Mouse (Mus musculus): ENCODE measurements around the gene 1700024G13Rik. TPM values are rescaled to one million over a fixed set of nuclear protein-coding genes. Genes with fewer than 3 reads are reported as not detected.

The 1700024G13Rik gene
- polyA plus RNA-seq, 1 experiment from 2014 or later: not detected

GRCm38 (mm10) chr14:32344176-32344575 is 44.0 kb downstream of the 1700024G13Rik start:
- H3K4me3 ChIP-seq (ENCODE audit: low read depth, low read length): no peak overlapping the region
- 89% methylated on average over 7 of the region's 7 CpGs for WGBS
- ATAC-seq (ENCODE audit: low FRiP score, low TSS enrichment) (no peak), DNase-seq (ENCODE audit: low spot score) (no peak)
- TF ChIP-seq EP300 (optimal IDR thresholded peaks at IDR 0.05): no peak
- TF ChIP-seq CTCF (IDR thresholded peaks at IDR 0.05; ENCODE audit: low read depth): no peak
- H3K4me2 ChIP-seq (replicated peaks; ENCODE audit: low read depth): no peak overlapping the region
- no peaks in the 10 kb centered on the region for H3K27me3 ChIP-seq (ENCODE audit: control insufficient read depth, insufficient read depth, low read length)
- no peak overlapping the region for H3K9ac ChIP-seq (ENCODE audit: low read length)
- H3K4me1 ChIP-seq (replicated peaks; ENCODE audit: control insufficient read depth, insufficient read depth): no peaks in the 10 kb centered on the region
- no peaks in the 10 kb centered on the region for H3K9me3 ChIP-seq (ENCODE audit: control insufficient read depth, low read length)
- H3K36me3 ChIP-seq (ENCODE audit: control insufficient read depth, insufficient read depth, low read length): no peaks in the 10 kb centered on the region; the same call in 1 of the 2 replicates
- no peak overlapping the region for H3K27ac ChIP-seq (replicated peaks)

DNA sequence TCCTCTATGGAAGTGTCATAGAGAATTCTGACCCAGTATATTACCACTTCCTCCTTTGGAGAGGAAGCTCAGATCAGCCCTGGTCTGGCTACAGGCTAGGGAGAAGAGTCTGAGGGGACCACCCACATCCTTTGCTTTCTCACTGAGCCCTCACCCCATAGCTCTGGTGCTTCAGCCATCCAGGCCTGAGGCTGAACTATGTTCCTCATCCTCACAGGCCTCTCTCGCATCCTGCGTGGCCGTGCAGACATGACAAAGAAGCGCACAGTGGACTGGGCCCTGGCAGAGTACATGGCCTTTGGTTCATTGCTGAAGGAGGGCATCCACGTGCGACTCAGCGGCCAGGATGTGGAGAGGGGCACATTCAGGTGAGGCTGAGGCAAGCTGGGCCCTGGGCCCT is 46.4 kb downstream of the 1700024G13Rik start:
- Histone ChIP-seq H3K36me3 (ENCODE audit: control insufficient read depth, insufficient read depth, low read length) (no peaks in the 10 kb centered on the region; the same call in 1 of the 2 replicates), H3K27me3 (ENCODE audit: control insufficient read depth, insufficient read depth, low read length) (no peaks in the 10 kb centered on the region), H3K4me2 (replicated peaks; ENCODE audit: low read depth) (no peak overlapping the region), H3K4me1 (replicated peaks; ENCODE audit: control insufficient read depth, insufficient read depth) (no peaks in the 10 kb centered on the region), H3K27ac (replicated peaks) (no peak overlapping the region), H3K4me3 (ENCODE audit: low read depth, low read length) (no peak overlapping the region), H3K9me3 (ENCODE audit: control insufficient read depth, low read length) (no peaks in the 10 kb centered on the region), H3K9ac (ENCODE audit: low read length) (no peak overlapping the region)
- ATAC-seq (ENCODE audit: low FRiP score, low TSS enrichment) (no peak), DNase-seq (ENCODE audit: low spot score) (no peak)
- 92% methylated on average over 7 of the region's 7 CpGs for WGBS
- TF ChIP-seq CTCF (IDR thresholded peaks at IDR 0.05; ENCODE audit: low read depth) (no peak), EP300 (optimal IDR thresholded peaks at IDR 0.05) (no peak)

DNA sequence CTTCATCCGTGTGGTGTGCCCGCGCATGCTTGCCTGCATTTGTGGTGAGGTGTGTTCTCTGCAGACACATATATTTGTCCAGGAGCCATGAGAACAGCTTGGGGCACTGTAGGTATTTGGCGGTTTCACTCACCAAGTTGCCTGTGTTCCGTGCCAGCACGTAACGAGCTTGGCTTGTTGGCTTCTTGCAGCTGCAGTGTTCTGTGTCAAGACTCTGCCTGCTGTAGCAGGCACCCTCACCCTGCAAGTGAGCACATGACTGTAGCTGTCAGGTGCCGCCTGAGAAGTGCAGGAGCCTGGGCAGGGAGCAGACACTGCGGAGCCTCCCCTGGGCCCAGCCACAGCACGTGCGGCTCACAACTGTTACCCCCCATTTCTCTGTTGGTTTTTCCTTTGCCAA is 51.6 kb downstream of the 1700024G13Rik start:
- Histone ChIP-seq H3K9ac (ENCODE audit: low read length) (no peak overlapping the region), H3K4me3 (ENCODE audit: low read depth, low read length) (no peak overlapping the region), H3K27me3 (ENCODE audit: control insufficient read depth, insufficient read depth, low read length) (no peaks in the 10 kb centered on the region), H3K4me2 (replicated peaks; ENCODE audit: low read depth) (no peak overlapping the region), H3K36me3 (ENCODE audit: control insufficient read depth, insufficient read depth, low read length) (no peaks in the 10 kb centered on the region), H3K27ac (replicated peaks) (no peak overlapping the region), H3K4me1 (replicated peaks; ENCODE audit: control insufficient read depth, insufficient read depth) (no peaks in the 10 kb centered on the region), H3K9me3 (ENCODE audit: control insufficient read depth, low read length) (no peaks in the 10 kb centered on the region)
- ATAC-seq (ENCODE audit: low FRiP score, low TSS enrichment) (no peak), DNase-seq (ENCODE audit: low spot score) (no peak)
- TF ChIP-seq CTCF (IDR thresholded peaks at IDR 0.05; ENCODE audit: low read depth): no peak
- TF ChIP-seq EP300 (optimal IDR thresholded peaks at IDR 0.05): no peak
- 73% methylated on average over 11 of the region's 11 CpGs for WGBS

DNA sequence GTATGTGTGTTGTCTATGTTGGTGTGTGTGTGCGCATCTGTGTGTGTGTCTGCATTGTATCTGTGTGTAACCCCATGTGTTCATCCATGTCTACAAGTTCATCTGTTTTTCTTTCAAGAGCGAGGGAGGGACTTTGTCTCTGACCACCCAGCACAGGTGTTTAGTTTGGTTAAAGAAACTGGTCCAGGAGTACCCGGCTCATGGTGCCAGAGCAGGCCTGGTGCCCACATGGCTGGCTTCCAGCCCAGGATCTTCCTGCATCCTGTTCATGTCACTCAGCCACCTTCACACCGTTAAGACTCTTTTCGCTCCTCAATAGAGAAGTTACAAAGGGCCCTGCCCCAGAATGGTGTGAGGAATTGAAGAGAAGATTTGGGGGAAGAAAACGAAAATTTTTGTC is 52.2 kb downstream of the 1700024G13Rik start:
- H3K27ac ChIP-seq (replicated peaks): no peak overlapping the region
- DNase-seq (ENCODE audit: low spot score): no peak

DNA sequence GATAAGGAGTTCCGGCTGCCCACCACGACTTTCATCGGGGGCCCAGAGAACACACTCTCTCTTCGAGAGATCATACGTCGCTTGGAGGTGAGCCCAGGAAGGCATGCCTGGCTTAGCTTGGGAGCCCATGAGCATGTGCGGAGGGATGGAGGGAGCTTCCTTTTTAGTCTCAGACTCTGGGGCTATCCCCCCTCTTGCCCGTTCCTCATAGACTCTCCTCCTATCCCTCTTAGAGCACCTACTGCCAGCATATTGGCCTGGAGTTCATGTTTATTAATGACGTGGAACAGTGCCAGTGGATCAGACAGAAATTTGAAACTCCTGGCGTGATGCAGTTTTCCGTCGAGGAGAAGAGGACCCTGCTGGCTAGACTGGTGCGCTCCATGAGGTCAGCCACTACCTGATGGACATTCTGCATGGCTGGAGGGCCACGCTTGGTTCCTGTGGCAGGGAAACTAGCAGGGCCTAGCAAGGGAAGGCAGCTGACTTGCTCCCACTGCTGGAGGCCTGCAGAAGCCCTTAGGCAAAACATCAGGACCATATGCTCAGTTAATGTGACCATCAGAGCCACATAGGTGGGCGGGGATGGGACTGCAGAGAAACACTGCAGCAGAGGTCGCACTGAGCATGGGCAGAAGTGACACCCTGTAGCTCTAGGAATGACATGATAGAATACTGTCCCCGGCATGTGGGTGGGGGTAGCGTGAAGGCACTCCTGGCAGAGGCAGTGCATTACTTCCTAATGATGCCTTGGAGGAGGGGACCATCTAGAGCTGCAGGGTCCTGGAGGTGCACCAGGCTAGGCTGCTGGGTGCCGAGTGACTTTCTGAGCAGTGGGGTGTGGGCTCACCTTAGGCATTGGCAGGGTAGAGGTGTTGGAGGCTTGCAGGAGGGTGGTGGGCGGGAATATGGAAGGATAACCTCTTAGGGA is 55.4 kb downstream of the 1700024G13Rik start:
- Histone ChIP-seq H3K4me3 (ENCODE audit: low read depth, low read length) (no peak overlapping the region), H3K4me1 (replicated peaks; ENCODE audit: control insufficient read depth, insufficient read depth) (no peaks in the 10 kb centered on the region), H3K27ac (replicated peaks) (no peak overlapping the region), H3K36me3 (ENCODE audit: control insufficient read depth, insufficient read depth, low read length) (no peaks in the 10 kb centered on the region), H3K4me2 (replicated peaks; ENCODE audit: low read depth) (no peak overlapping the region), H3K9me3 (ENCODE audit: control insufficient read depth, low read length) (no peaks in the 10 kb centered on the region), H3K9ac (ENCODE audit: low read length) (no peak overlapping the region), H3K27me3 (ENCODE audit: control insufficient read depth, insufficient read depth, low read length) (no peaks in the 10 kb centered on the region)
- no peak for ATAC-seq (ENCODE audit: low FRiP score, low TSS enrichment)
- DNase-seq (ENCODE audit: low spot score): no peak
- TF ChIP-seq EP300 (optimal IDR thresholded peaks at IDR 0.05): no peak
- TF ChIP-seq CTCF (IDR thresholded peaks at IDR 0.05; ENCODE audit: low read depth): no peak
- WGBS: 80% methylated on average over 20 of the region's 20 CpGs

More for the DNA sequence above, 52.2 kb downstream of the 1700024G13Rik start:
- Histone ChIP-seq H3K4me3 (ENCODE audit: low read depth, low read length) (no peak overlapping the region), H3K4me2 (replicated peaks; ENCODE audit: low read depth) (no peak overlapping the region), H3K9me3 (ENCODE audit: control insufficient read depth, low read length) (no peaks in the 10 kb centered on the region), H3K36me3 (ENCODE audit: control insufficient read depth, insufficient read depth, low read length) (no peaks in the 10 kb centered on the region), H3K27me3 (ENCODE audit: control insufficient read depth, insufficient read depth, low read length) (no peaks in the 10 kb centered on the region), H3K4me1 (replicated peaks; ENCODE audit: control insufficient read depth, insufficient read depth) (no peaks in the 10 kb centered on the region), H3K9ac (ENCODE audit: low read length) (no peak overlapping the region)
- TF ChIP-seq EP300 (optimal IDR thresholded peaks at IDR 0.05) (no peak), CTCF (IDR thresholded peaks at IDR 0.05; ENCODE audit: low read depth) (no peak)
- no peak for ATAC-seq (ENCODE audit: low FRiP score, low TSS enrichment)
- WGBS: 70% methylated on average over 6 of the region's 6 CpGs

- H3K4me3 ChIP-seq (ENCODE audit: low read depth, low read length): no peak overlapping the region
- DNase-seq (ENCODE audit: low spot score) (no peak), ATAC-seq (ENCODE audit: low FRiP score, low TSS enrichment) (no peak)
- TF ChIP-seq CTCF (IDR thresholded peaks at IDR 0.05; ENCODE audit: low read depth): no peak
- no peaks in the 10 kb centered on the region for H3K27me3 ChIP-seq (ENCODE audit: control insufficient read depth, insufficient read depth, low read length)
- no peaks in the 10 kb centered on the region for H3K36me3 ChIP-seq (ENCODE audit: control insufficient read depth, insufficient read depth, low read length)
- no peak overlapping the region for H3K27ac ChIP-seq (replicated peaks)
- no peak overlapping the region for H3K9ac ChIP-seq (ENCODE audit: low read length)
- no peaks in the 10 kb centered on the region for H3K9me3 ChIP-seq (ENCODE audit: control insufficient read depth, low read length)
- WGBS: 83% methylated on average over 9 of the region's 9 CpGs
- H3K4me1 ChIP-seq (replicated peaks; ENCODE audit: control insufficient read depth, insufficient read depth): no peaks in the 10 kb centered on the region
- no peak overlapping the region for H3K4me2 ChIP-seq (replicated peaks; ENCODE audit: low read depth)
Measured at GRCm38 (mm10) chr14:32327366-32327765, 60.8 kb downstream of the 1700024G13Rik start.

Other genes with a start within 250 kb of the 1700024G13Rik start
- not detected in 2 replicates for gene Msmb, start 246.4 kb downstream of the 1700024G13Rik start, polyA plus RNA-seq (2015; fragmentation: Nextera tagmentation; extraction: Ambion mirVana)
- gene Ncoa4, start 228.5 kb downstream of the 1700024G13Rik start, polyA plus RNA-seq (2015; fragmentation: Nextera tagmentation; extraction: Ambion mirVana): 97.2 and 100 TPM in 2 replicates
- 218 and 234 TPM in 2 replicates for gene Timm23, start 186.5 kb downstream of the 1700024G13Rik start, polyA plus RNA-seq (2015; fragmentation: Nextera tagmentation; extraction: Ambion mirVana)
- gene Parg, start 186.4 kb downstream of the 1700024G13Rik start, polyA plus RNA-seq (2015; fragmentation: Nextera tagmentation; extraction: Ambion mirVana): 15.2 and 17.5 TPM in 2 replicates
- 1.6 and 2.0 TPM in 2 replicates for gene Ogdhl, start 66.4 kb downstream of the 1700024G13Rik start, polyA plus RNA-seq (2015; fragmentation: Nextera tagmentation; extraction: Ambion mirVana)
- 3.8 and 3.9 TPM in 2 replicates for gene Slc18a3, start 76.5 kb upstream of the 1700024G13Rik start, polyA plus RNA-seq (2015; fragmentation: Nextera tagmentation; extraction: Ambion mirVana)
- gene Chat, start 77.6 kb upstream of the 1700024G13Rik start, polyA plus RNA-seq (2015; fragmentation: Nextera tagmentation; extraction: Ambion mirVana): 0.17 and 0.30 TPM in 2 replicates
- gene Ercc6, start 125.1 kb upstream of the 1700024G13Rik start, polyA plus RNA-seq (2015; fragmentation: Nextera tagmentation; extraction: Ambion mirVana): 8.4 and 9.0 TPM in 2 replicates
- gene Prrxl1, start 211.0 kb upstream of the 1700024G13Rik start, polyA plus RNA-seq (2015; fragmentation: Nextera tagmentation; extraction: Ambion mirVana): 0.10 and 0.11 TPM in 2 replicates